Mouse (Mus musculus): ENCODE data around the gene Pou3f1. TPM values are rescaled to one million over a fixed set of nuclear protein-coding genes. Genes with fewer than 3 reads are reported as not detected.

Pou3f1 gene
- polyA plus RNA-seq, 1 experiment from 2014 or later = 0.10 TPM

DNA sequence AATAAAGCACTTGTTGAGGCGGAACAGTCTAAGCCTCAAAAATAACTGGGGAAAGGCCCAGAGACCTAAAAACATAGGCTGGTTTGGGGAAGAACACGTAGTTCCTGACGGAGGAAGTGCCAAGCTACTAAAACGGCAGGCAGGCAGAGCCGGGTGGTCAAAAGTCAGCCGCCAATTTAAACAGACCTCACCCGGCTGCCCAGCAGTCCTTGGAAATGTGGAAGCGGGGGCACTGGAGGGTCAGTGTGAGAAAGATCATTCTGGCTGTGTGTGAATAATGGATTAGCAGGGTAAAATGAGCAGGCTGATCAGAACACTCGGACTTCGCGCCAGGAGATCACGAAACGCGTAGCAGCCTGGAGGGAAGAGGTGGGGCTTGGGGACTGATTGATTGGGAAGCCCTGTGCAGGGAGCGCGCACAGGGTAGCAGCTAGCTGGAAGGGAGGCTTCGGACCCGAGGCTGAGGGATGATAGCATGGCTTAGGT is 53.4 kb downstream of the Pou3f1 start:
- H3K4me3 ChIP-seq (ENCODE audit: low read depth, low read length) = no peak overlapping the region
- H3K36me3 ChIP-seq (ENCODE audit: insufficient read depth, low read length) = no peaks in the 10 kb centered on the region
- H3K9ac ChIP-seq (replicated peaks; ENCODE audit: low read depth) = no peak overlapping the region
- H3K4me2 ChIP-seq (replicated peaks; ENCODE audit: low read depth, low read length) = peak overlapping the region; percentile 74
- DNase-seq (ENCODE audit: low spot score) = peak; percentile 53
- TF ChIP-seq EP300 (IDR thresholded peaks at IDR 0.05) = no peak
- no peak for TF ChIP-seq CTCF (IDR thresholded peaks at IDR 0.05)
- no peaks in the 10 kb centered on the region for H3K27me3 ChIP-seq (replicated peaks; ENCODE audit: insufficient read depth, low read length)
- H3K4me1 ChIP-seq (ENCODE audit: insufficient read depth, low read depth, low read length) = peaks cover 3% of the 10 kb centered on the region; the same call in 1 of the 2 replicates
- no peaks in the 10 kb centered on the region for H3K9me3 ChIP-seq (ENCODE audit: low read length)
- WGBS = 3% methylated on average over 18 of the region's 18 CpGs
- ATAC-seq = no peak
- peak overlapping the region; percentile 88 for H3K27ac ChIP-seq (ENCODE audit: low read length)

Other genes with a start within 250 kb of the Pou3f1 start
- not detected in 2 replicates for gene 3100002H09Rik, start 46.0 kb upstream of the Pou3f1 start, polyA plus RNA-seq (2015; fragmentation: Nextera tagmentation; extraction: Ambion mirVana)
- 37.4 and 48.8 TPM in 2 replicates for gene Utp11, start 36.8 kb downstream of the Pou3f1 start, polyA plus RNA-seq (2015; fragmentation: Nextera tagmentation; extraction: Ambion mirVana)
- gene Fhl3, start 43.9 kb downstream of the Pou3f1 start, polyA plus RNA-seq (2015; fragmentation: Nextera tagmentation; extraction: Ambion mirVana) = 5.2 and 5.8 TPM in 2 replicates
- 49.1 and 57.1 TPM in 2 replicates for gene Sf3a3, start 58.0 kb downstream of the Pou3f1 start, polyA plus RNA-seq (2015; fragmentation: Nextera tagmentation; extraction: Ambion mirVana)
- 59.6 and 62.9 TPM in 2 replicates for gene Inpp5b, start 85.0 kb downstream of the Pou3f1 start, polyA plus RNA-seq (2015; fragmentation: Nextera tagmentation; extraction: Ambion mirVana)
- 9.3 and 10.8 TPM in 2 replicates for gene Mtf1, start 145.3 kb downstream of the Pou3f1 start, polyA plus RNA-seq (2015; fragmentation: Nextera tagmentation; extraction: Ambion mirVana)
- 22.8 and 25.4 TPM in 2 replicates for gene Yrdc, start 193.9 kb downstream of the Pou3f1 start, polyA plus RNA-seq (2015; fragmentation: Nextera tagmentation; extraction: Ambion mirVana)
- gene 1110065P20Rik, start 194.4 kb downstream of the Pou3f1 start, polyA plus RNA-seq (2015; fragmentation: Nextera tagmentation; extraction: Ambion mirVana) = 65.4 and 68.7 TPM in 2 replicates
- gene Maneal, start 205.4 kb downstream of the Pou3f1 start, polyA plus RNA-seq (2015; fragmentation: Nextera tagmentation; extraction: Ambion mirVana) = 0.08 and 0.13 TPM in 2 replicates
- not detected in 2 replicates for gene Epha10, start 224.1 kb downstream of the Pou3f1 start, polyA plus RNA-seq (2015; fragmentation: Nextera tagmentation; extraction: Ambion mirVana)